Mouse (Mus musculus): ENCODE measurements around the gene Dnase2b.

GRCm38 (mm10) chr3:146615496-146615895 is at the start of gene Dnase2b:
- TF ChIP-seq EP300 (IDR thresholded peaks at IDR 0.05; ENCODE audit: low read depth) (no peak), CTCF (IDR thresholded peaks at IDR 0.05; ENCODE audit: low read depth) (no peak)

All from heart, postnatal 0 days (tissue).